Mouse (Mus musculus) ovary, postnatal 14 days (tissue): ENCODE measurements at regions not wholly inside any gene's neighbourhood (a gene's known extent, or its start where the extent isn't known, plus 50 kb on each side); places are given as distances from the start of the nearest gene placed in this dataset.

ENCODE experiments used
- DNase-seq: peaks from one replicate; pipeline ENCODE4 v3.0.0; 2022; ENCODE audit warnings: low spot score

GRCm38 (mm10) chr3:148429012-148429865, 561.1 kb downstream of the Adgrl2 start:
- no peak for DNase-seq

DNA sequence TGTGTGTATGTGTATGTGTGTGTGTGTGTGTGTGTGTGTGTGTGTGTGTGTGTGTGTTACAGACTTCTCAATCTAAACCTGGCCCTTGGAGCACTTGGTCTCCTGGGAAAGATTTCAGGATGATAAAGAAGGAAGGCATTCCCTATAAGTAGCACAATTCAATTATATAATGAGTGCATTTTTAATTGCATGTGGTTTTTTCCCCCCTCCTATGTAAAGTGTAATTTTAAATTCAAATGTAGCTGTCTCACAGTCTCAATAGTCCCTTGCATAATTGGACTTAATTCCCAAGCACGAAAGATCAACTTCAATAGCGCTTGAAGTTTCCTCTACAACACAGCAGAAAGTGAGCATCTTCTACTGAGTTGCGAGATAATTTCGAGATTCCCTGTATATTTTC, 566.3 kb downstream of the Adgrl2 start:
- no peak for DNase-seq

DNA sequence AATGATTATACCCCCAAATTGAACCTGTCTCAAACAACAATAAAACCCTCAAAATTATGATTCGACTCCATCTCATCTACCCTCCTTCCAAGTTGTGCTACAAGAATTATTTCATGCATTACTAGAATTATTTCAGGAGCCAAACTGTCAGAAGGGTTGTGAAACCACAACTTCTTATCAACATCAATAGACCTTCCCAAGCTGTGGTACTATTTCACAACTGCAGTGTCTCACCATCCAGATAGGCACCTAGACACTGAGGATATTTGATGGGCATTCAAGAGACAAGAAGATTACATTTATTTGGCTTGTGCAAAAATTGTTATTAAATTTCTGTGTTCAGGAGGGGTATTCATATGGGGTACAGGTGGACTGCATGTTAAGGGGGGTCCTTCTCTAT, 567.0 kb downstream of the Adgrl2 start:
- DNase-seq = no peak

DNA sequence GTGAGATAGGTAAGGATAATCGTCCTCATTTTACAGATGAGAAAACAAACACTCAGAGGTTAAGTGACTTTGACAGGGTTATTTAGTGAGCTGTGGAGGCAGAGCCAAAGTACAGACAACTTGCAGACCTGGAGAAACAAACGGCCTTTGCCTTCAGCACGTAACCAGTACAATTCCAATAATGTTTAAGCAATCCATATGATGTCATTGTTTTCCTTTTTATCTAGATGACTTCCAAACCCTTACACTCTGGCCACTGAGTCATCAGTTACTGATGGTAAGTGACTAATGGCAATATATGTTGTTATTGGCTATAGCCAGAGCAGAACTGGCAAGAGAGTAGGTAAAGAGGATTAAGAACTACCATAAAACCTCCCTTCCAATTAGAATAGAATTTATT, 567.6 kb downstream of the Adgrl2 start:
- DNase-seq = no peak

DNA sequence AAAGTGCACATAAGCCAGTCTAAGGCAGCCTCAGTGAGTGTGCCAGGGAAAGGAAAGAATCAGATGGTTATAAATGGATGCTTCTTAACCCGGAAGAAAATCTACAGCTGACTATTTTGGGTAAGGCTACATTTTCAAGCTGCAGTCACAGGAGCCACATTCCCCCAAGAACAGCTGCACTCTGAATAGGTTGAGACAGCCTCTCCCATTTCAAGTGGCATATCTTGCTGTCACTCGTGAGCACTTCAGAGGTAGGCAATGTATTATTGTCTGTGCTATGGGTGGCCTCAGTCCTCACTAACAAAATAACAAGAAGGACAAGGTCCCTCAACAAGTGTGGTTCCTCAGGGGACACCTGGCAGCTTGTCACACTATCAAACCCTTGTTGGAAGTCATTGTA, 568.1 kb downstream of the Adgrl2 start:
- DNase-seq = no peak

- DNase-seq = no peak
Measured at GRCm38 (mm10) chr3:148420303-148420702, 570.1 kb downstream of the Adgrl2 start.

GRCm38 (mm10) chr3:148419462-148420074, 570.8 kb downstream of the Adgrl2 start:
- no peak for DNase-seq

DNA sequence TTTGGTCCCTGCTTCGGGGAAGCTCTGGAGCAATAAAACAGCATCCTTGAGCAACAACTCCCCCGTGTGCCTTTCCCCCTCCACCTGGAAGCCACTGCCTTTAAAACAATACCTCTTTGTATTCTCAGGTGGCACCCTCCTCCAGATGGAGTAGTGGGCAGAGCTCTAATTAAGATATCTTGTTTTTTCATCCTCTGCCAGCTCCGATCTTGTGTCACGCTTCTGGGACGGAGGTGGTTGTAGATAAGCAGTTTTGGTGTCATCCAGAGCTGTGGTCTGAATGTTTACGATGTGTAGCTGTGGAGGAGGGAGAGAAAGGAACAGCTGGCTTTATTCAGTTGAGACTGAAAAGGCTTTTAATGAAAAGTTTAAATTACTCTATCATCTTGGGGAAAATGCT, 572.3 kb downstream of the Adgrl2 start:
- DNase-seq = no peak

GRCm38 (mm10) chr3:148415443-148415842, 574.9 kb downstream of the Adgrl2 start:
- no peak for DNase-seq

GRCm38 (mm10) chr3:148413027-148413426, 577.3 kb downstream of the Adgrl2 start:
- DNase-seq = no peak

- no peak for DNase-seq
Measured at GRCm38 (mm10) chr3:148412191-148412590, 578.2 kb downstream of the Adgrl2 start.

GRCm38 (mm10) chr3:148398349-148398748, 592.0 kb downstream of the Adgrl2 start:
- no peak for DNase-seq

DNA sequence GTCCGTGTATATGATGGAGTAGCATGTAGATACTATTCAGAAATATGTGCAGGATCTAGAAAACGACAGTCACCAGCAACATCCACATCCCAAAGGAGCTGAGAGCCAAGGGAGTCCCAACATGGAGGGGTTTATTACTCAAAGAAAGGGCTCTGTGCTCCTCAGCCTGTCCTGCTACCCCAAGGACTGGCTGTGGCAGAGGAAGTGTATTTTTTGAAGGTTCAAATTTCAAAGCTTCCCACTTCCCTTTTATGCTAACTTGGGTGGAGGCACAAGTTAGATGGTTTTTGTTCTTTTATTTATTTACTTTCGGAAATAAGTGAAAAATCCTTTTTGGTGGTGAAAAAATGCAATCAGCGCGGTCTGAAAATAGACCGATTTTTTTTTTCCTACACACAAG, 602.8 kb downstream of the Adgrl2 start:
- no peak for DNase-seq

DNA sequence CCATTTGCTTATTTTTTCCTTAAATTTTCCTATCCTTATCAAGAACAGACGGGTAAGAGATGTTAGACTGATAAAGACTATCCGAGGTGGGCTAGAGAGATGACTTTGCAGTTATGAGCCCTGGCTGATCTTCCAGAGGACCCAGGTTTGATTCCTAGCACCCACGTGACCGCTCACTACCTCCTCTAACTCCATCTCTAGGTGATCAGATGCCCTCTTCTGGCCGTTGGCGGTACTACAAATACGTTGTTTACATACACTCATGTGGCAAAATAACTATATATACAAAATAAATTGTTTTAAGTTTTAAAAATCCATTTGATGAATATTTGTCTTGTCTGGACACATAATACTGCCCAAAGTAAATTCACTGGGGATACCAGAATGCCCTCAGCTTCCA, 604.6 kb downstream of the Adgrl2 start:
- DNase-seq = no peak

- DNase-seq = no peak
Measured at GRCm38 (mm10) chr3:148381057-148381456, 609.3 kb downstream of the Adgrl2 start.

GRCm38 (mm10) chr3:148363331-148363730, 627.0 kb downstream of the Adgrl2 start:
- no peak for DNase-seq

GRCm38 (mm10) chr3:148362453-148362864, 627.9 kb downstream of the Adgrl2 start:
- DNase-seq = no peak

DNA sequence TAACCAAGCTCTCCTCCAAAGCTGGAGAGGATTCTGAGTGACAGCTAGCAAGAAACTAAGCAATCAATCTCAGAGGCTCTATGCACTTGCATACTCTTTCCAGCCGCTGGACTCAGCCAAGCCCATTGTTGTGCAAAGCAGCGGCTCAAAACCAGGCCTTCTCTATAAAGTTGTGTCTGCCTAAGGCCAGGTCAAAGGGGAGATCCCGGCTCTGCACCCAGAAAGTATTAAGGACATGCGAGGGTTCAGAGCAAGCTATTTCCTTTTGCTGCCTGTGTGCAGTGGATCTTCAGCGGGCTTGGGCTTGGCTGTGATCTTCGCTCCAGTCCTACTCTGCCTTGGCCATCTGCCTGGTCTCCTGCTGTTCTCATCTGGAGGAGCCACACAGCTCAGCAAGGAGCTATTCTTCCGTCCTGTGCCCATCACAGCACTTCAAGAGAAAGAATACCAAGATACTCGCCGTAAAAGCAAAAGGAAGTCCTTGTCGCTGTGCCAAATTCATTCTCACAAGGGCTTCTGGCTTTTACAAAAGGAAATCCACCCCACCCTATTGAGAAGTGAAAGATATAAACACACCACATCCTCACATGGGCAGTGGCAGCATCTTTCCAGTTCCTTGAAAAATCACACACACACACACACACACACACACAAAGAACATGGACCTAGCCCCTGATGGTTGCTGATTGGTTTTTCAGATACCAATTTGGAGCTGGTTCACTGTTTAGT, 646.6 kb downstream of the Adgrl2 start:
- peak; percentile 50 for DNase-seq

DNA sequence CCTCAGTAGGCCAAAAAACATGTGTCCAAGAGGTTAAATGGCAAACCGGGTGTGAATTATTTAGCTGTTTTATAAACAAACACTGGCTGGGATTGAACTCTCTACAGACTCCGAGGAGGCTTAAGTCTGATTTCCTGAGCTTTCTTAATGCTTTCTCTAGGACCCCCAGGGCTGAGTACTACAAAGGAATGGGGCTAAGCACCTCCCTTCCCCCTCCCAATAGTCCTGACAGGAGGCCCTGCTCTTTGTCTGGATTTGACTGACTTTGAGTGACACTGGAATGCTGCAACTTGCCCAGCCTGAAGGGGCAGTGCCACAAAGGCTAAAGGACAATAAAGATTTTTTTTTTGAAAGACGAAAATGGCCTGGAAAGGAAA, 647.1 kb downstream of the Adgrl2 start:
- DNase-seq = no peak

DNA sequence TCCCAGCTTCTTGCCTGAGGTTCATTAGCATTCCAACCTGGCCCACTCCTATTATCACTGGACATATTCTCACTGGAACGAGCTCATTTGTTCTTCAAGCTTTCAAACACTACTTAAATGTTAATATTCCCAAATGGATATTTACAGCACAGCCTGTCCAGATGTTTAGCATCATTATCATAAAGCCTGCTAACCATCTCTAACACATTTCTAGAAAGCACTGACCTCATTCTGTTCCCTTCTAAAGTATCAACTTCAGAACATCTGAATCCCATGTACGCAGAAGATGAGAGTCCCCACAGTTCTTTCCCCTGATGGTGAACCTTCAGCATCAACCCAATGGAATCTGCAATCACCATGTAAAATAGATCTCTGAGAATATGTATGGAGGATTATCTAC, 651.1 kb downstream of the Adgrl2 start:
- no peak for DNase-seq

GRCm38 (mm10) chr3:148336640-148337039, 653.7 kb downstream of the Adgrl2 start:
- DNase-seq = no peak

DNA sequence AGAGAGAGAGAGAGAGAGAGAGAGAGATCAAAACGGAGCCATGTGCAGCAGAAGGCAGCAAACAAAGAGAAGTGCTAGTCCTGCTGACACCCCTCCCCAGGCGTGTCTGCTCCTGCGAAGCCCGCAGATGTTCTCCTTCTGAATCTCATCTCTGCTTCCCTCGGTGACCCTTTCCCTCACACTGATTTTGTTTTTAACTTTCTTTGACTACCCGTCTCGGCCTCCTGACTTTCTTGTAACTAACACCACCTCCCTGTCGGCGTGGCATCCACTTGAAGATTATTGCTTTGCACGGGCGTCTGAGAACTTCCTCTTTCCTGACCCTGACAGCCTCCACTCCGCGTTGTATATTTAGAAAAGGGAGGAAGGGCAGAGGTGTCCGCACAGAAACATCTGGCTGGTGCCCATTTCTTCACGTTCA, 654.3 kb downstream of the Adgrl2 start:
- no peak for DNase-seq

DNA sequence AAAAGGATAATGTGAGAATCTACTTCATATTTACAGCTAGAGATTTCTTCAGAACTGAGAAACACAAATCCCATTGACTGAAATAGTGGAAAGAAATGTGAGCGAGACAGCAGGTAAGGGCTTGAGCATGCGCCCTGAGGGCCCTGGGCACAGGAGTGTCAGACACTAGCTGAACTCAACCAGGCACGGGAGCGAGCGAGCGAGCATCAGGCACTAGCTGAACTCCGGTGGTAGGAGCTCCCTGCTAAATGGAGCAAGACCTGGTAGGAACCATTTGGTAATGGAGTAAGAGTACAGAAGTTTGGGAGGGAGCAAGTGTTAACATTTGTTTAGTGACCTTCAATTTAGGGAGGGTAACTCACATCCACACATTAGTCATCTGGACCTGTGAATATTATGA, 654.7 kb downstream of the Adgrl2 start:
- DNase-seq = no peak
